Mouse (Mus musculus) cortical plate, adult 2 months (tissue): Measurements from ENCODE around the gene Rock2.

Experiments used
- CTCF ChIP-seq: fragments of 200-500 bp; IDR thresholded peaks from 2 replicates; pipeline ENCODE4 v1.5.1; 2011; ENCODE audit warnings: mild to moderate bottlenecking, control low read depth, low read length; ENCODE audit not compliant: insufficient read depth; ENCODE audit errors: extremely low read depth
- POLR2A ChIP-seq: fragments of 200-500 bp; IDR thresholded peaks from 2 replicates; pipeline ENCODE4 v1.6.1; 2011; ENCODE audit warnings: mild to moderate bottlenecking, low read length, control low read depth; ENCODE audit not compliant: insufficient read depth; ENCODE audit errors: extremely low read depth

GRCm38 (mm10) chr12:17033464-17033841 is 138.8 kb downstream of the Rock2 start:
- no peak; the same call in 1 of the 2 replicates for TF ChIP-seq POLR2A
- TF ChIP-seq CTCF = no peak
